Mouse (Mus musculus) heart, postnatal 0 days (tissue): ENCODE measurements at regions not wholly inside any gene's neighbourhood (a gene's known extent, or its start where the extent isn't known, plus 50 kb on each side); places are given as distances from the start of the nearest gene placed in this dataset.

ENCODE experiments used
- ATAC-seq: fragments of 200-750 bp; cut with Nextera tagmentation; 2 replicates; pipeline ENCODE4 v1.8.0; 2017; ENCODE audit warnings: low read depth, moderate number of reproducible peaks, moderate library complexity; ENCODE audit not compliant: insufficient read depth
- DNase-seq: peaks from one replicate; pipeline ENCODE4 v3.0.0-alpha.2; 2016; ENCODE audit warnings: low spot score
- H3K27ac ChIP-seq: fragments of 300-500 bp; sonication (generic); 2 replicates; pipeline ENCODE4 v1.5.1; 2014; ENCODE audit warnings: low read depth, mild to moderate bottlenecking
- H3K27me3 ChIP-seq: fragments of 300-500 bp; sonication (generic); 2 replicates; pipeline ENCODE4 v1.6.1; 2014; ENCODE audit warnings: low read length, mixed read lengths; ENCODE audit not compliant: control insufficient read depth, insufficient read depth
- H3K36me3 ChIP-seq: fragments of 300-500 bp; sonication (generic); replicated peaks from 2 replicates; pipeline ENCODE4 v1.6.1; 2014; ENCODE audit warnings: low read length, mixed read lengths; ENCODE audit not compliant: control insufficient read depth, insufficient read depth
- H3K4me1 ChIP-seq: fragments of 300-500 bp; sonication (generic); 2 replicates; pipeline ENCODE4 v1.6.1; 2014; ENCODE audit warnings: antibody characterized with exemption; ENCODE audit not compliant: control insufficient read depth, insufficient read depth
- H3K4me2 ChIP-seq: fragments of 300-500 bp; sonication (generic); 2 replicates; pipeline ENCODE4 v1.6.1; 2014; ENCODE audit warnings: low read depth, mild to moderate bottlenecking, low read length, moderate library complexity
- H3K4me3 ChIP-seq: fragments of 300-500 bp; sonication (generic); 2 replicates; pipeline ENCODE4 v1.5.1; 2014; ENCODE audit warnings: low read depth, low read length
- H3K9ac ChIP-seq: fragments of 300-500 bp; sonication (generic); replicated peaks from 2 replicates; pipeline ENCODE4 v1.6.1; 2014; ENCODE audit warnings: low read depth, low read length, mixed read lengths
- H3K9me3 ChIP-seq: fragments of 300-500 bp; sonication (generic); replicated peaks from 2 replicates; pipeline ENCODE4 v1.6.1; 2016; ENCODE audit warnings: low read length; ENCODE audit not compliant: control insufficient read depth
- CTCF ChIP-seq: IDR thresholded peaks from 2 replicates; pipeline ENCODE4 v1.5.1; 2016; ENCODE audit warnings: antibody characterized with exemption, control low read depth, low read depth
- EP300 ChIP-seq: IDR thresholded peaks from 2 replicates; pipeline ENCODE4 v1.6.1; 2016; ENCODE audit warnings: antibody characterized with exemption, low read depth
- WGBS: fragments of 180-500 bp; shearing (Covaris S2); extraction: QIAGEN DNeasy Blood & Tissue Kit; methylation state at CpG from one replicate; pipeline ENCODE4 v1.1.7; 2014; 5-methylcytosine and 5-hydroxymethylcytosine counted together

- no peak overlapping the region for H3K27ac ChIP-seq
- WGBS, result 75% methylated on average over 9 of the region's 9 CpGs
- no peak for TF ChIP-seq EP300
- TF ChIP-seq CTCF, result no peak
- DNase-seq (no peak), ATAC-seq (no peak)
- no peaks in the 10 kb centered on the region for H3K9me3 ChIP-seq
- no peak overlapping the region for H3K4me2 ChIP-seq
- no peaks in the 10 kb centered on the region for H3K27me3 ChIP-seq
- H3K4me3 ChIP-seq, result no peak overlapping the region
- no peaks in the 10 kb centered on the region for H3K36me3 ChIP-seq
- no peaks in the 10 kb centered on the region for H3K4me1 ChIP-seq
- no peak overlapping the region for H3K9ac ChIP-seq
Observed at GRCm38 (mm10) chr3:159787776-159788175, 51.7 kb upstream of the Wls start.
